Mouse (Mus musculus): ENCODE measurements around the gene Lsp1. TPM values are rescaled to one million over a fixed set of nuclear protein-coding genes. Genes with fewer than 3 reads are reported as not detected.

Gene Lsp1
- polyA plus RNA-seq, 1 experiment from 2014 or later: 24.5 TPM

DNA sequence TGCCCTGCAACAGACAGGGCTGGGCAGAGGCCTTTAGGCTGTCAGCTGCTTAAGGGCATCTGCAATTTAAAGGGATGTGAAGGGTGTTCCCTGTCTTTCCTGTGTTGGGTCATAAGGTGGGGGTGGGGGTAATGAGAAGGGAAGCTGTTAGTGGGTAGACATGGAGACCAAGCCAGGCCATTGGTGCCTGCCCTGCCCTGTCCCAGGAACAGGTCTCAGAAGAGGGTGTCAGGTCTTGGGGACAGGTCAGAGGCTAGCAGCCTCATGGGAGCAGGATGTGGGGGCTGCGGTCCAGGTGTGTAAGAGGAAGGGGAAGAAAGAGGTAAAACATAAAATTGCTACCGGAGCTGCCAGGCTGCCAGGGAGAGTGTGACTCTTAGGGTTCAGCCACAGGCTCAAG, 837 bp downstream of the Lsp1 start:
- WGBS (ENCODE audit: insufficient replicate concordance): 44% methylated on average over 2 of the region's 2 CpGs
- H3K36me3 ChIP-seq (replicated peaks): no peaks in the 10 kb centered on the region
- peak overlapping the region; percentile 28 for H3K4me3 ChIP-seq (replicated peaks)
- H3K4me2 ChIP-seq: peak overlapping the region; percentile 33
- no peaks in the 10 kb centered on the region for H3K9me3 ChIP-seq (replicated peaks)
- H3K4me1 ChIP-seq (replicated peaks): peaks cover 4% of the 10 kb centered on the region; the same call in 1 of the 2 replicates
- H3K9ac ChIP-seq: no peak overlapping the region
- ATAC-seq (ENCODE audit: insufficient read depth): 0 out of 2 replicates have a peak, but pooled peaks have one; percentile 7
- 0 out of 2 replicates have a peak overlapping the region, but pooled peaks have one; percentile 33 for H3K27ac ChIP-seq (replicated peaks)
- no peaks in the 10 kb centered on the region for H3K27me3 ChIP-seq

DNA sequence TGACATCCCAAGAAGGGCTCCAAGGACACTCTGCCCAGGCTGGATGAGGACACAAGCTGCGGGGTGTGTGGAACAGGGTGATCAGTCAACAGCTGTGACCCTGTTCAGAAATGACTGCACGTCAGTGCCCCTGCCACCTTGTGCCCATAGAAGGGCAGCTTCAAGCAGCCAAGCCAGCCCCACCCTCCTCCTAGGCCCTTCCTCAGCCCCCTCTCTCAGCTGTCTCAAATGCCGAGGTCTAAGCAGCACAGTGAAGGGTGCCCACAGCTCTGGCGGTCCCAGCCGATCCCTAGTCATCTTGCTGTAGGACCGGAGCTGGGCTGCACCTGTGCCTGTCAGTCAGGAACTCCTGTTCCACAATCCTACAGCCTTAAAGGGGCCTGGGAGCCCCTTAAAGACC, 1.6 kb downstream of the Lsp1 start:
- Histone ChIP-seq H3K9ac (no peak overlapping the region), H3K27ac (replicated peaks) (no peak overlapping the region), H3K9me3 (replicated peaks) (no peaks in the 10 kb centered on the region), H3K4me2 (peak overlapping the region; percentile 33), H3K4me1 (replicated peaks) (peaks cover 4% of the 10 kb centered on the region; the same call in 1 of the 2 replicates), H3K27me3 (no peaks in the 10 kb centered on the region), H3K4me3 (replicated peaks) (peak overlapping the region; percentile 28; the same call in 1 of the 2 replicates), H3K36me3 (replicated peaks) (no peaks in the 10 kb centered on the region)
- no peak for ATAC-seq (ENCODE audit: insufficient read depth)
- WGBS (ENCODE audit: insufficient replicate concordance): 70% methylated on average over 6 of the region's 6 CpGs

DNA sequence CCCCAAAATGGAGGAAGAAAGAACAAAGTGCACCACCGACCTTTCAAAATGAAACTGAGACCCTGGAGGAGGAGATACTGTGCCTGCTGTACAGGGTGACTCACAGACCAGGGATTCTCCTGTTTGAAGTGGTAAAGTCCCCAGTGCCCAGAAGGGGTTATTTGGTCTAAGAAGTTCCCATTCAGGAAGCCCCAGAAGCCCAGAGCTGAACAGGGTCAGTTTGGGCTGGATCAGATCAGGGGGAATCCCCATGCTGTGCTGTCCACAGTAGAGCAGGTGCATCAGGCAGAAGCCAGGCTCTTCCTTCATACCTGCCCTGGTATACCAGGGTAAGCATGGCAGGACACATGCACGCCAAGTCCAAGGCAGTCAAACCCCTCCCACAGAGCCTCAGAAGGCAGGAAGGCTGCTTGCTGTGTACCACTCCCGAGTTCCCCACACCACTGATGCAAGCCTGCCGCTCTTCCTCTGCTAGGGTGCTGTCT, 2.0 kb downstream of the Lsp1 start:
- no peak for ATAC-seq (ENCODE audit: insufficient read depth)
- no peaks in the 10 kb centered on the region for H3K4me1 ChIP-seq (replicated peaks)
- H3K9me3 ChIP-seq (replicated peaks): no peaks in the 10 kb centered on the region
- no peaks in the 10 kb centered on the region for H3K27me3 ChIP-seq
- 35% methylated on average over 4 of the region's 4 CpGs for WGBS (ENCODE audit: insufficient replicate concordance)
- H3K27ac ChIP-seq (replicated peaks): no peak overlapping the region
- H3K4me3 ChIP-seq (replicated peaks): 0 out of 2 replicates have a peak overlapping the region, but pooled peaks have one; percentile 4
- H3K36me3 ChIP-seq (replicated peaks): no peaks in the 10 kb centered on the region
- H3K9ac ChIP-seq: no peak overlapping the region
- H3K4me2 ChIP-seq: peak overlapping the region; percentile 33

DNA sequence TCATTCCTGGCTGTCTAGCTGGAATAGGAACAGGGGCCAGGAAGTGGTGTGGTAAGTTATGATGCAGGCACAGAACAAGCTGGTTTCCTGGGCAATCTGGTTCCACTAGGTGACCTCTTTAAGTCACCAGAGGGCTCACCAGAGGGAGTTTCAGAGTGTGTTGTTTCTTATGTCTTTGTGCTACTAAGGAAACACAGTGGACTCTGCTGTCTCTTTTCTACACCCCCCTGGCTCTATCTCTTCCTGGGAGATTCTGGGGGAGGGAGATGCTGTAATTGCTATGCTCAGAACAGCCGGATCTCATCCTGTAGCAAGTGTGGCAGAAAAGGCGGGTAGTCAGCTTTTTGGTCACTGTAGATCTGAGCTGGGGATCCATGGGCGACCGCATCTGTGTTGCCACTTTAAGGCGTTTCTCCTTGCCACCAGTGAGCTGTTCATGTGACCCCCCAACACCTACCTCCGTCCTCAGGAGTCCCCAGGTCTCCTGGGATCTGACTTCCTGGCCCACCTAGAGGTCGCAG, 9.6 kb downstream of the Lsp1 start:
- no peak overlapping the region for H3K4me2 ChIP-seq
- H3K27ac ChIP-seq (replicated peaks): no peak overlapping the region
- no peak overlapping the region for H3K9ac ChIP-seq
- no peak for ATAC-seq (ENCODE audit: insufficient read depth)
- no peaks in the 10 kb centered on the region for H3K36me3 ChIP-seq (replicated peaks)
- H3K27me3 ChIP-seq: no peaks in the 10 kb centered on the region
- no peaks in the 10 kb centered on the region; the same call in none of the 2 replicates for H3K4me1 ChIP-seq (replicated peaks)
- WGBS (ENCODE audit: insufficient replicate concordance): 61% methylated on average over 7 of the region's 7 CpGs
- H3K9me3 ChIP-seq (replicated peaks): no peaks in the 10 kb centered on the region
- H3K4me3 ChIP-seq (replicated peaks): no peak overlapping the region

DNA sequence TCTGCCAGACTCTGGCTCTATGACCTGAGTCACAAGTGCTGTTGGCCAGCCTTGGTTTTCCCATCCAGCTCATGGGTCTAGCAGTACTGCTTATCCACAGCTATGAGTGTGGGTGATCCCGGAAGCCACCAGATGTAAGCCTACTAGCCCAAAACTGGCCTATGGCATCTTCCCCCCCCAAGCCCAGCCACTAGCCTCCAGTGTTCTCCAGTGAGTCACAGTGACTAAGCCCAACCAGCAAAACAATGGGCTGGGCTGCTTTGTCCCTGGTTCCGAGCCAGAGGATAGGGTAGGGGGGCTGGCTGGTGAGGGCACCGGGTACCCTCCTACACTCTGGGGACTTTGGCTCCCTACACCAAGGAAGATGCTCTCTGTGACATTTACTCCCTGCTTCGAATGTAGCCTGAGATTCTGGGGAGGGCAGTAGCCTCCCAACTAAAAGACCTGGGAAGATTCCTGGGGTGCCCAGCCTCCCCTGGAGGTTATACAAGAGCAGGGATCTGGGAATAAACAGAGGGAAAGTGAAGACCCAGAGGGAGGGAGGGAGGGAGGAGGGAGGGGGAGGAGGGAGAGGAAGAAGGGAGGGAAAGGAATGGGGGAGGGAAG, 10.3 kb downstream of the Lsp1 start:
- no peaks in the 10 kb centered on the region; the same call in none of the 2 replicates for H3K4me1 ChIP-seq (replicated peaks)
- H3K9me3 ChIP-seq (replicated peaks): no peaks in the 10 kb centered on the region
- H3K27me3 ChIP-seq: no peaks in the 10 kb centered on the region
- WGBS (ENCODE audit: insufficient replicate concordance): 32% methylated on average over 4 of the region's 4 CpGs
- no peaks in the 10 kb centered on the region for H3K36me3 ChIP-seq (replicated peaks)
- no peak overlapping the region for H3K4me2 ChIP-seq
- H3K27ac ChIP-seq (replicated peaks): no peak overlapping the region
- H3K4me3 ChIP-seq (replicated peaks): no peak overlapping the region
- no peak overlapping the region for H3K9ac ChIP-seq
- ATAC-seq (ENCODE audit: insufficient read depth): no peak

DNA sequence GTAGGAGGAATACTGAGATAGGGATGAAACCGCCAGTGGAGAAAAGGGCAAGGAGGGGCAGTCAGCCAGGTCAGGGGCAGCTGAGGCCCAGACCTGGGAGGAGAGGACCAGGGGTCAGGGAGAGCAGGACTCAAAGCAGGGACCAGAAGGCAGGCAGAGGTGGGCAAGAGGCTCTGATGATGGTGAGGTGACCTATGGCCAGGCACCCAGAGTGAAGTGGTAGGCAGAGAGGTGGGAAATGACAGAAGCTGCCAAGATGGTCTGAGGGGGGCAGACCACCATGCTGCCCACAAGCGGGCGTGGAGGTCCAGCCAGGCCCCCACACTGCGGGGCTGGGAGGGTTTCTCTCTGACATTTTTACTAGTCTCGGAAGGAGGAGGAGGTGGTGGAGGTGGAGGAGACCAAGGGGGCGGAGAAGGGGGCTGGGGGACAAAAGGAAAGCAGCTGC, 10.8 kb downstream of the Lsp1 start:
- no peak for ATAC-seq (ENCODE audit: insufficient read depth)
- Histone ChIP-seq H3K27ac (replicated peaks) (no peak overlapping the region), H3K4me3 (replicated peaks) (no peak overlapping the region)

DNA sequence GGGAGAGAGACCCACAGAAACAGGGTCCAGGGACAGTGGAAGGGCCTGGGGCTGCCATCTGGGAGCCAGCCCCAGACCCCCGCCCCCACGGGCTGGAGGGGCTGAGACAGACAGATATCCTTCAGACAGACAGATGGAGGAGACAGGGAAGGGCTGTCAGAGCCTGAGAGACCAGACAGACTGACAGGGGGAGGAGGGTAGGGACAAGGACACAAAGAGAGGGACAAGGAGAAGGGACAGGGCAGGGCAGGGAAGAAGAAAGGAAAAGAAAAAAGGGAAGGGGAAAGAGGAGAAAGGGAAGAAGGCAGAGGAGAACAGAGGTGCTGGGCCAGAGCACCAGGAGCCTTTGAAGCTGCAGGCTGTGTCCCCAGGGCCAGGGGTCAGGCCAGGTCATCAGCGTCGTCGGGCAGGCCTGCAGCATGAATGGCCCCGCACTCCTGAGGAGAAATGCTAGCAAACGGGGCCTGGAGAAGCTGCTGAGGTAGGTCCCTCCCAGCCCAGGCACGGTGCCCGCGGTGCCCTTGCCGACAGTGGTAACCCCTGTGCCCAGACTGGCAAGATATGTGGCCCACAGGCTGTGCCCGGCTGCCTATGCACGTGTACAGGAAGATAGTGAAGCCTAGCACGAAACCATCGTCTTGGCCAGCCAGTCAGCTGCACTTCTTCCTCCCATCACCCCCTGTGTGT, 11.4 kb downstream of the Lsp1 start:
- no peaks in the 10 kb centered on the region for H3K9me3 ChIP-seq (replicated peaks)
- WGBS (ENCODE audit: insufficient replicate concordance): 53% methylated on average over 15 of the region's 15 CpGs
- H3K36me3 ChIP-seq (replicated peaks): no peaks in the 10 kb centered on the region
- ATAC-seq (ENCODE audit: insufficient read depth): no peak
- no peaks in the 10 kb centered on the region for H3K27me3 ChIP-seq
- no peak overlapping the region for H3K9ac ChIP-seq
- H3K4me3 ChIP-seq (replicated peaks): no peak overlapping the region
- H3K4me2 ChIP-seq: no peak overlapping the region
- no peak overlapping the region for H3K27ac ChIP-seq (replicated peaks)
- no peaks in the 10 kb centered on the region; the same call in none of the 2 replicates for H3K4me1 ChIP-seq (replicated peaks)

More for the DNA sequence above, 10.8 kb downstream of the Lsp1 start:
- Histone ChIP-seq H3K36me3 (replicated peaks) (no peaks in the 10 kb centered on the region), H3K9me3 (replicated peaks) (no peaks in the 10 kb centered on the region), H3K4me2 (no peak overlapping the region), H3K27me3 (no peaks in the 10 kb centered on the region), H3K4me1 (replicated peaks) (no peaks in the 10 kb centered on the region; the same call in none of the 2 replicates), H3K9ac (no peak overlapping the region)
- 45% methylated on average over 6 of the region's 6 CpGs for WGBS (ENCODE audit: insufficient replicate concordance)

DNA sequence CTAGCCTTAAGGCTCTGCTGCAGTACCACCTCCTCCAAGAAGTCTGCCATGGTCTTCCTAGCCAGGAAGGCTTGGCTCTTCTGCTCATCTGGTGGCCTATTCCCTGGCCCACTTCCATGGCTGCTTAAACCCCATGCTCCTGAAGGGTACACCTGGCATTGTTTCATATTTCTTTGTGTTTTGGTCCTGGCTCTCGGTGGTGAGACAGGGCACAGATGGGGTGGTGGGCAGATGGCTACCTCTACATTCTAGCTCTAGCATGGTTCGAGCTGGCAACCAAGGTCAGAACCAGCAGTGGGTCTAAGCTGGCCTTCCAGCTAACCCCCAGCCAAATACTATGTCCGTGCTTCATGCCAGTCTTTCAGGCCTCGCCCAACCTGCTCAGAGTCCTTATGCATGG, 12.3 kb downstream of the Lsp1 start:
- no peak overlapping the region for H3K4me2 ChIP-seq
- H3K36me3 ChIP-seq (replicated peaks): no peaks in the 10 kb centered on the region
- no peak overlapping the region for H3K27ac ChIP-seq (replicated peaks)
- 57% methylated on average over 4 of the region's 4 CpGs for WGBS (ENCODE audit: insufficient replicate concordance)
- H3K9me3 ChIP-seq (replicated peaks): no peaks in the 10 kb centered on the region
- H3K4me1 ChIP-seq (replicated peaks): no peaks in the 10 kb centered on the region; the same call in none of the 2 replicates
- no peaks in the 10 kb centered on the region for H3K27me3 ChIP-seq
- ATAC-seq (ENCODE audit: insufficient read depth): no peak
- H3K4me3 ChIP-seq (replicated peaks): no peak overlapping the region
- no peak overlapping the region for H3K9ac ChIP-seq

DNA sequence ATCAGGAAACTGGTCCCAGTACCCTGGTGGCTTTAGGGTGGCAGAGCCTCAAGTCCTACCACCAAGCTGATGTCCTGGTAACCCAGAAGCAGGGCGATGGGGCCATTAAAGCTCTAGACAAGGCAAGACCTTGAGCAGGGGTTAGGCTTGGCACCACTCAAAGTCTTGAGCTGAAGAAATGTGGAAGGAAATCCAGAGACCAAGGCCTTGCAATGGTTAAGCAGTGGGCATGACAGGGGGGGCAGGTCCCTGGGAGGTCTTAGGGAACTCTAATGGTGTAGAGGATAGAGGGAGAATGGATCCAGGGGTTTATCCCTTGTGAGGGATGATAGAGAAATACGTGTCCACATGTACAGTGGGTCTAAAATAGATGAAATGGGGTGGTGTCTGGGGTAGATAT, 12.9 kb downstream of the Lsp1 start:
- Histone ChIP-seq H3K27me3 (no peaks in the 10 kb centered on the region), H3K9me3 (replicated peaks) (no peaks in the 10 kb centered on the region), H3K9ac (no peak overlapping the region), H3K4me1 (replicated peaks) (no peaks in the 10 kb centered on the region; the same call in none of the 2 replicates), H3K4me3 (replicated peaks) (no peak overlapping the region), H3K36me3 (replicated peaks) (no peaks in the 10 kb centered on the region), H3K4me2 (no peak overlapping the region), H3K27ac (replicated peaks) (no peak overlapping the region)
- WGBS (ENCODE audit: insufficient replicate concordance): 52% methylated on average over 2 of the region's 2 CpGs
- ATAC-seq (ENCODE audit: insufficient read depth): no peak

DNA sequence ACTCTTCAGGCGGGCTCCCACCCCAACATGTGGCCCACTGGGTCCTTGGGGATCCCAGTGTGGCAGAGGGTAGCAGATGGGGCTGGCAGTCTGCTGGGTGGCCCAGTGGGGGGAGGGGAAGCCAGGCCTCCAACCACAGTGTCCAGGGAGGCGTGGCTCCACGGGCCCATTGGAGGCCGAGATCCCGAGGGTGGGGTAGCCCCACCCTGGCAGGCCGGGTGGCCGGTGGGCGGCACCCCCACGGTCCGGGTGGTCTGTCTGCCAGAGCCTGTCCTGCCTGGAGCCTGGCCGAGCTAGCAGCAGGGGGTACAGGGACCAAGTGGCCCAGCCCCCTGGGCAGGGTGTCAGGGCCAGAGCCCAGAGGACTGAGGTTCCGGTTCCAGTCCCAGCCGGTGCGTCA, 14.2 kb downstream of the Lsp1 start:
- H3K4me3 ChIP-seq (replicated peaks): no peak overlapping the region

DNA sequence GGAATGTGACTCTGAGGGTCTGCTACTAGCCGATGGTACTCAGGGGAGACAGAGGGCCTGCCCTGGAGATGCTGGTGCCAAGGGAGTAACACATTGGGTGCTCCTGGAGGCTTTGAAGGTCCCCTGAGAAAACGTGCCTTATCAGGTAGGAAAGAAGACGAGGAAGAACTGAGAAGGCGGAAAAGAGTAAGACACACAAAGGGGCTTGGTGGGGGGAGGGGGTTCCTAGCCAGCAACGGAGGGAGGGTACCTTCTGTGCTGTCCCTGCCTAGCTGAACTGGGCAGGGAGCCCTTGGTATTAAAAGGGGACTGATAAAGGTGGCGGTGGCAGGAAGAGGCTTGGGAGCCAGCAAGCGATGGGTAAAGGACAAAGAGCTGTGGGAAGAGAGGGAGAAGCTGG, 15.0 kb downstream of the Lsp1 start:
- Histone ChIP-seq H3K4me3 (replicated peaks) (no peak overlapping the region), H3K9ac (no peak overlapping the region), H3K9me3 (replicated peaks) (no peaks in the 10 kb centered on the region), H3K27me3 (no peaks in the 10 kb centered on the region), H3K4me2 (no peak overlapping the region), H3K36me3 (replicated peaks) (no peaks in the 10 kb centered on the region), H3K27ac (replicated peaks) (no peak overlapping the region), H3K4me1 (replicated peaks) (peaks cover 1% of the 10 kb centered on the region; the same call in 1 of the 2 replicates)
- no peak for ATAC-seq (ENCODE audit: insufficient read depth)
- 46% methylated on average over 7 of the region's 7 CpGs for WGBS (ENCODE audit: insufficient replicate concordance)

More for the DNA sequence above, 14.2 kb downstream of the Lsp1 start:
- no peaks in the 10 kb centered on the region for H3K9me3 ChIP-seq (replicated peaks)
- H3K36me3 ChIP-seq (replicated peaks): no peaks in the 10 kb centered on the region
- no peak overlapping the region for H3K9ac ChIP-seq
- no peaks in the 10 kb centered on the region for H3K27me3 ChIP-seq
- H3K27ac ChIP-seq (replicated peaks): no peak overlapping the region
- no peak for ATAC-seq (ENCODE audit: insufficient read depth)
- WGBS (ENCODE audit: insufficient replicate concordance): 64% methylated on average over 14 of the region's 14 CpGs
- H3K4me1 ChIP-seq (replicated peaks): no peaks in the 10 kb centered on the region; the same call in none of the 2 replicates
- H3K4me2 ChIP-seq: no peak overlapping the region
